Mouse (Mus musculus) liver, adult 10 weeks (tissue): Measurements from ENCODE around the gene Ggt7. TPM values are rescaled to one million over a fixed set of nuclear protein-coding genes. Genes with fewer than 3 reads are reported as not detected.

ENCODE experiments used
- polyA plus RNA-seq: library from polyadenylated mRNA; stranded (reverse); fragments of 350-450 nt; fragmentation: Illumina TruSeq; extraction: RNeasy Lipid Tissue Mini Kit (QIAGEN cat#74804); gene quantifications from one replicate; pipeline ENCODE4 v1.2.3, GENCODE M21; 2014; ENCODE audit warnings: low read depth, low replicate concordance

Gene Ggt7
- not detected for polyA plus RNA-seq

GRCm38 (mm10) chr2:155517455-155518423 is at the start of gene Ggt7, which contains the start of gene Acss2:
Gene Ggt7, minus strand, starts transcription at chr2:155518237.
Gene Acss2, plus strand, starts transcription at chr2:155517948.

GRCm38 (mm10) chr2:155473570-155474088 is 44.4 kb downstream of the Ggt7 start, which contains the start of gene Ncoa6:
Gene Ncoa6, minus strand, starts transcription at chr2:155473894.

Other genes with a start within 250 kb of the Ggt7 start
- 2.8 TPM for gene Map1lc3a, start 241.9 kb downstream of the Ggt7 start, polyA plus RNA-seq
- gene Pigu, start 160.8 kb downstream of the Ggt7 start, polyA plus RNA-seq = 21.6 TPM
- 126 TPM for gene Trp53inp2, start 137.2 kb downstream of the Ggt7 start, polyA plus RNA-seq
- 19.9 TPM for gene Ncoa6, start 44.3 kb downstream of the Ggt7 start, polyA plus RNA-seq
- 129 TPM for gene Acss2, start 289 bp downstream of the Ggt7 start, polyA plus RNA-seq
- 13.4 TPM for gene Gss, start 74.6 kb upstream of the Ggt7 start, polyA plus RNA-seq
- gene Myh7b, start 93.0 kb upstream of the Ggt7 start, polyA plus RNA-seq = not detected
- 44.1 TPM for gene Trpc4ap, start 174.1 kb upstream of the Ggt7 start, polyA plus RNA-seq
- 13.2 TPM for gene Edem2, start 211.2 kb upstream of the Ggt7 start, polyA plus RNA-seq
- not detected for gene Gm17581, start 217.6 kb upstream of the Ggt7 start, polyA plus RNA-seq
- 0.79 TPM for gene Procr, start 232.9 kb upstream of the Ggt7 start, polyA plus RNA-seq